Mouse (Mus musculus): Measurements from ENCODE around the gene Olfr1340.
A peak's percentile ranks its signal among the peaks of the same experiment; 100 is the strongest.

Olfr1340 gene

GRCm38 (mm10) chr4:118719838-118720237 lies at the start of gene Olfr1340:
TSS of gene Olfr1340 (plus strand) at chr4:118720138.
- no peak for DNase-seq (ENCODE audit: low spot score)

- DNase-seq (ENCODE audit: low spot score) = no peak
Observed at GRCm38 (mm10) chr4:118687086-118687485, 32.9 kb upstream of the Olfr1340 start.

- DNase-seq (ENCODE audit: low spot score) = no peak
Observed at GRCm38 (mm10) chr4:118692412-118692973, 27.4 kb upstream of the Olfr1340 start, which contains the start of gene Olfr1342. TSS of gene Olfr1342 (minus strand) at chr4:118692756.

DNA sequence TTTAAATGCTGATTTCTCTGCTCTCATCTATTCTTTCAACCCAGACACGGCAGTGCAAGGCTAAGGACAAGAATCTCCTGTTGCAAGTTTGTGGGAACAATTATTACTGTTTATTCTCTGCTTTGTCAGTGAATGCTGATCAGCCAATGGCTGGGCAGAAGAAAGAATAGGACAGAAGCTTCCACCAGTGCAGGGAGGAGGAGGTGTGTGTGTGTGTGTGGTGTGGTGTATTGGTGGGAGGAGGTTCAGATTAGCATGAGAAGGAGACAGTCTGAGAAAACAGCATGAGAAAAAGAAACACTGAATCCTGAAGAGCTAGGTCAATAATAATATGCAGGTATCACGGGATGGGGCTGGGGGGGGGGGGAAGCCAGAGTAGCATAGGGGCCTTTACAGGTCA lies 26.1 kb upstream of the Olfr1340 start:
- no peak for DNase-seq (ENCODE audit: low spot score)

DNA sequence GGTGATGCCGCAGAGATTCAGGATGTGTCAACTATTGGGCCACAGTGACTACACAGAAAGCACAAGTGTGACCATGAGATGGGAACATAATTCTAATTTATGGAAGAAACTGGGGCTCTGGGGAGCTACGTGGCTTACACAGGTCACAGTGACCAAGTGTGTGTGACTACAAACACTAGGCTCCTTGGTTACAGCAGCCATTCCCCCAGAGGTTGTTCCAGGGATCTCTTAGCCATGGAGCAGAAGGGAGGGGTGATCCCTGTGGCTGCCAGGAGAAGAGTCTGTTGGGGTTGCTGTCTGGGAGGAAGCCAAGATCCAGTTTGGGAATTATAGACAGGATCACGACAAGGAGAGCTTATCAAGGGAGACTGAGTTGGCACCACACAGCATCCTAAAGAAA lies 16.7 kb upstream of the Olfr1340 start, which contains the start of gene Olfr1341:
Olfr1341 (plus strand) TSS at position 301 of the 400 bp plus-strand sequence.
- no peak for DNase-seq (ENCODE audit: low spot score)

- DNase-seq (ENCODE audit: low spot score) = no peak
Observed at GRCm38 (mm10) chr4:118708086-118708485, 11.9 kb upstream of the Olfr1340 start.

DNA sequence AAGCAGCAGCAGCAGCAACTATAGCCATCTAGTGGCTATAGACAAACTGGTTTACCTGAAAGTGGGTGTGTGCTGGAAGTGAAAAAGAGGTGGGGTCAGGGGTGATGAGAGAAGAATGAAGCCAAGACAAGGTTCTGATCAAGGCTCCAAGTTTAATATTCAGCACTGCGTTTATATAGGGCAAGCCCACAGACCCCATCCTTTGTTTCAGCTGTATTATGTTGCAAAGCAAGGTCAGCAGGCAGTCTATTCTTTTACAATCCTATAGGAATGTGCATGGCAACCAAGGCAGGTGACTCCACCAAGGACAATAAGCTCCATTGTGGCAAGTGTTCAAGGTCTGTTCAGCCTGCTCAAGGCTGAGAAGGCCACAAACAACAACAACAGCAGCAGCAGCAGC lies 8.3 kb upstream of the Olfr1340 start:
- no peak for DNase-seq (ENCODE audit: low spot score)

- peak; percentile 7 for DNase-seq (ENCODE audit: low spot score)
Observed at GRCm38 (mm10) chr4:118721742-118722483, 2.0 kb downstream of the Olfr1340 start.

DNA sequence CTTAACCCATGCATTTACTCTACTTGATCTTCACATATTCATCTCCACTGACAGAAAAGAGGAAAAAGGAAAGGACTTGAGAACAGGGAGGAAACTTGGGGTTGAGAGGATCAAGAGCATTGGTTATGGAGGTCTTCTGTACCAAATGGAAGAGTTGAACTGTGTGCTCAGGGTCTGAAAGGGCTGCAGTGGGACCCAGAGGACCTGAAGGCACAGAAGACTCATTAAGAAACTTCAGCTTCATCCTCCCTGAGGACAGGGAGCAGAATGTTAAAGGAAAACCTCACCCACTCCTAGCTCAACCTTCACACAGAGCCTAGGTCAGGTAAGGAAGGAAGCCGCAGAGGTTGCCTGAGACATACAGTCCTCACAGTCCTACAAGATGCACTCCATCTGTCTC lies 11.9 kb downstream of the Olfr1340 start, which contains the start of gene Olfr1339:
Olfr1339 (plus strand) TSS at position 301 of the 400 bp plus-strand sequence.
- no peak for DNase-seq (ENCODE audit: low spot score)

DNA sequence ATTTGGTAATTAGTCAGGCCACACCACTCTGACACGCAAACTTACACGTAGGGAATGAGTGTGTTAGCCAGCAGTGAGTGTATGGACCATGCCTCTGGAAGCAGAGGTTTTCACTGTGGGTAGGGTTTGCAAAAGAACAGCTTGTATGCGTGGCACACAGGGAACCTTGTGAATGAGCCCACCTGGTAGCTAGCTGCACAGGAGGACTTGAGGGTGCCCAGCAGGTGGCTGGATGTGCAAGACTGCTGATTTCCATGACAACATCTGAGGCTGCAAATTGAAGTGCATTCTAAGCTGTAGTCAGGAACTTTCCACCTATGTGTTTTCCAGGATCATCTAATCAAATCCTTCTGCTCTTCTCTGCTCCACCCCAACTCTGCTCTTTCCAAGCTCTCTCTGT lies 19.6 kb downstream of the Olfr1340 start:
- no peak for DNase-seq (ENCODE audit: low spot score)

DNA sequence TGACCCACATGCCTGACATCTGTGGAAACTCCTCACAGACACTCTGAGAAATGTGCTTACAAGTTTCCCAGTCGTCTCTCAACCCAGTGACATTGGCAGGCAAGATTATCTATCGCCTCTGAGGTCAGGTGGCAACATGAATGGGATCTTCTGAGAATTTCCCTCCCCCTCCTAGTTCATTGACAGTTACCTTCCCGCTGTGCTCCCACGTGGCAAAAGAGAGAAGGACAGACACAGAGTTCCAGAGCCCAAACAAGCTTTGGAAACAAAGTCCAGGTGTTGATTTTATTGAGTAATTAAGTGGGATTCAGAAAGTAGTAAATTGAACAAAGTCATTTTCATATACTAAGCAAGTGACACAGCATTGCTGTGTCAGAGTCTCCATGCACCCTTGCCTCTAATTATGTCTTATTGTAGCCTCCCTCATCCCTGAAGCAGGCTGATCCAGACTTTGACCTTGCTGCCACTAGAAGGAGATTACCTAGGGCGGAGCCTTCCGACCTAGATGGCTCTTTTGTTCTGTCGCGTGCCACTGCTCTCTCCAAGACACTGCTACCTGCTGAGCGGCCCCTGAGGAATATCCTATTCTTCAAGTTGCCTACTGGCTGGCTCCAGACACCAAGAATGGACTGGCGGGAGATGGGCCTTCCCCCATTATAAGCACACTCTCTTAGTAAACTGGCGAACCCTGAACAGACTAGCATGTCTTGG lies 21.2 kb downstream of the Olfr1340 start:
- DNase-seq (ENCODE audit: low spot score) = no peak

DNA sequence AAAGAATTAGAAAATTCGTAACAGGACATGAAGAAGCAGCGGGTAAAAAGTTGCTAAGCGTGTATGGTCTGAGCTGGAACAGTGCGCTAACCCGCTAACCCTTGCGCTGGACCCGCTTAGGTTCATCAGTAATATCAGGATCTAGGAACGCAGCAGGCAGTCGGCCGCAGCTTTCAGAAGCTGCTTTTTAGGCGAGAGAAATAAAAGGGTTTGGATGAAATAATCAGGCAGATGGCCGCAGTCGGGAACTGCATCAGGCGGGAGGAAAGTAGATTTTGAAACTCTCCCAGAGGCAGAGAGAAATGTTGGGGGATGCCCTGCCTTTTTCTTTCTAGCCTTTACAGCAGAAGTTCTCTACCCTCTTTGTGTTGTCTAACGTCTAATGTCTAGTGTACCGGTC lies 21.9 kb downstream of the Olfr1340 start:
- DNase-seq (ENCODE audit: low spot score) = no peak

DNA sequence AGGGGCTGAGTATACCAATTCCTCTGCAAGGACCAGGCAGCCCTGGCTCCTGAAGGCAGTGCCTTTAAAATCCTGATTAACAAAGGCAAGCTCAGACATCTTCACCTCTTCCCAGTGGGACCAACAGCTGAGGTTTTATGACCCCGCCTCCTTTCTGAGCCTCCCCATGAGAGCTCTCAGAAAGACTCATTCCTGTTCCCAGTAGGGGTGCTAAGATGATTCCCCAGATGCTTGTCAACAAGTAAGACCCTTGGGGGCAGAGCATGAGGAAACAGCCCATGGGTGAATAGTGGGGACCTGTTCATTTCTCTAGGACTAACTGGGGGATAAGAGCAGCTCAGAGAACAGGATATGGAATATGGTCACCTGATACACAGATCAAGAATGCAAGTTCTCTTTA lies 38.7 kb downstream of the Olfr1340 start, which contains the start of gene Olfr1338:
Olfr1338 (minus strand) TSS at position 101 of the 400 bp plus-strand sequence.
- DNase-seq (ENCODE audit: low spot score) = no peak

Data from urinary bladder, postnatal 14 days (tissue).